Mouse (Mus musculus) left cerebral cortex, postnatal 4 days (tissue): ENCODE measurements around the gene Anks1. TPM values are rescaled to one million over a fixed set of nuclear protein-coding genes. Genes with fewer than 3 reads are reported as not detected.

Source experiments
- DNase-seq: peaks from one replicate; pipeline ENCODE4 v3.0.0-alpha.2; 2022
- intact Hi-C: fragments of 180-260 bp; cut with DNase I; formaldehyde crosslinking; loops from one replicate; pipeline ENCODE4 v1.15.1; 2025
- total RNA-seq, 2 experiments: library from RNA; stranded (reverse); gene quantifications; 2 replicates each; pipeline ENCODE4 v1.2.3; 2021

Gene Anks1
- total RNA-seq, 2 experiments from 2014 or later: 45.5 to 46.5 TPM

GRCm38 (mm10) chr17:28036813-28037756 is 128.0 kb downstream of the Anks1 start:
- DNase-seq: peak; percentile 66

GRCm38 (mm10) chr17:28040620-28041019 is 131.5 kb downstream of the Anks1 start:
- DNase-seq: peak; percentile 26
- intact Hi-C loops: loop anchor here (10.0 kb wide), 1 partner anchor 126 kb away; no protein-coding TSS in a partner anchor

More at GRCm38 (mm10) chr17:28036813-28037756, 128.0 kb downstream of the Anks1 start:
- intact Hi-C loops: no loop called here

- intact Hi-C loops: loop anchor here (10.0 kb wide), 1 partner anchor 126 kb away; no protein-coding TSS in a partner anchor
- no peak for DNase-seq
Measured at GRCm38 (mm10) chr17:28041298-28041697, 132.2 kb downstream of the Anks1 start.

GRCm38 (mm10) chr17:28042299-28042771 is 133.2 kb downstream of the Anks1 start:
- intact Hi-C loops: loop anchor here (10.0 kb wide), 1 partner anchor 128 kb away; no protein-coding TSS in a partner anchor
- peak; percentile 68 for DNase-seq

GRCm38 (mm10) chr17:28047017-28047416 is 137.9 kb downstream of the Anks1 start:
- intact Hi-C loops: loop anchor here (10.0 kb wide), 1 partner anchor 132 kb away; no protein-coding TSS in a partner anchor
- no peak for DNase-seq

- intact Hi-C loops: loop anchor here (10.0 kb wide), 1 partner anchor 133 kb away; no protein-coding TSS in a partner anchor
- no peak for DNase-seq
Measured at GRCm38 (mm10) chr17:28047520-28047919, 138.4 kb downstream of the Anks1 start.

GRCm38 (mm10) chr17:28048425-28048824 is 139.3 kb downstream of the Anks1 start:
- intact Hi-C loops: loop anchor here (10.0 kb wide), 1 partner anchor 134 kb away; no protein-coding TSS in a partner anchor
- DNase-seq: peak; percentile 57

- DNase-seq: no peak
- intact Hi-C loops: no loop called here
Measured at GRCm38 (mm10) chr17:28050210-28050609, 141.1 kb downstream of the Anks1 start.

- intact Hi-C loops: no loop called here
- DNase-seq: no peak
Measured at GRCm38 (mm10) chr17:28052293-28052863, 143.3 kb downstream of the Anks1 start.

- no peak for DNase-seq
- intact Hi-C loops: no loop called here
Measured at GRCm38 (mm10) chr17:28058346-28058745, 149.2 kb downstream of the Anks1 start.

- no peak for DNase-seq
- intact Hi-C loops: no loop called here
Measured at GRCm38 (mm10) chr17:28060681-28061080, 151.6 kb downstream of the Anks1 start.

- DNase-seq: peak; percentile 57
- intact Hi-C loops: no loop called here
Measured at GRCm38 (mm10) chr17:28061472-28061871, 152.4 kb downstream of the Anks1 start.

GRCm38 (mm10) chr17:28062710-28063109 is 153.6 kb downstream of the Anks1 start:
- intact Hi-C loops: no loop called here
- no peak for DNase-seq

GRCm38 (mm10) chr17:28063163-28063562 is 154.1 kb downstream of the Anks1 start:
- no peak for DNase-seq
- intact Hi-C loops: no loop called here

- intact Hi-C loops: no loop called here
- DNase-seq: no peak
Measured at GRCm38 (mm10) chr17:28067303-28067702, 158.2 kb downstream of the Anks1 start.

GRCm38 (mm10) chr17:28069446-28069845 is 160.3 kb downstream of the Anks1 start:
- intact Hi-C loops: no loop called here
- no peak for DNase-seq

GRCm38 (mm10) chr17:28070256-28070655 is 161.2 kb downstream of the Anks1 start:
- intact Hi-C loops: no loop called here
- peak; percentile 66 for DNase-seq

- intact Hi-C loops: no loop called here
- no peak for DNase-seq
Measured at GRCm38 (mm10) chr17:28072730-28073129, 163.6 kb downstream of the Anks1 start.

GRCm38 (mm10) chr17:28074486-28074885 is 165.4 kb downstream of the Anks1 start:
- no peak for DNase-seq
- intact Hi-C loops: no loop called here

- intact Hi-C loops: no loop called here
- no peak for DNase-seq
Measured at GRCm38 (mm10) chr17:28078028-28078427, 168.9 kb downstream of the Anks1 start.

- intact Hi-C loops: loop anchor here (2.0 to 10.0 kb wide), 4 partner anchors 55 to 225 kb away; partner anchors contain the start of genes Anks1 and Taf11
Measured at GRCm38 (mm10) chr17:28079618-28080017, 170.5 kb downstream of the Anks1 start.

More at GRCm38 (mm10) chr17:28079618-28080017, 170.5 kb downstream of the Anks1 start:
- peak; percentile 92 for DNase-seq
